Mouse (Mus musculus): ENCODE results near the gene Cdc42se2. TPM values are rescaled to one million over a fixed set of nuclear protein-coding genes. Genes with fewer than 3 reads are reported as not detected.

The Cdc42se2 gene
- polyA plus RNA-seq, 2 experiments, result 51.7 to 77.7 TPM

GRCm38 (mm10) chr11:54825774-54826173, 38.3 kb upstream of the Cdc42se2 start:
- no peak for DNase-seq (ENCODE audit: low spot score)
- whole genome bisulfite sequencing, result 81% methylated on average over 4 of the region's 4 CpGs
- no peak for TF ChIP-seq POLR2A (IDR thresholded peaks at IDR 0.05; ENCODE audit: borderline replicate concordance, extremely low read depth, insufficient read depth, insufficient read length)
- no peaks in the 10 kb centered on the region for H3K4me1 ChIP-seq (ENCODE audit: control insufficient read depth, insufficient read depth, low read length)
- no peak overlapping the region for H3K9ac ChIP-seq (ENCODE audit: low read depth, low read length, severe bottlenecking)
- no peak for ATAC-seq (ENCODE audit: low FRiP score, low read depth)
- H3K4me3 ChIP-seq (replicated peaks; ENCODE audit: low read length), result no peak overlapping the region
- no peaks in the 10 kb centered on the region for H3K9me3 ChIP-seq (ENCODE audit: control insufficient read depth, low read length)
- no peaks in the 10 kb centered on the region for H3K27me3 ChIP-seq (ENCODE audit: control insufficient read depth, insufficient read depth, low read length)
- H3K4me2 ChIP-seq (replicated peaks; ENCODE audit: low read depth, low read length, severe bottlenecking), result no peak overlapping the region
- H3K27ac ChIP-seq (replicated peaks; ENCODE audit: low read depth, low read length), result no peak overlapping the region
- no peaks in the 10 kb centered on the region for H3K36me3 ChIP-seq (ENCODE audit: control insufficient read depth, insufficient read depth, low read length)

- Histone ChIP-seq H3K9me3 (ENCODE audit: control insufficient read depth, low read length) (no peaks in the 10 kb centered on the region), H3K27me3 (ENCODE audit: control insufficient read depth, insufficient read depth, low read length) (no peaks in the 10 kb centered on the region), H3K4me2 (replicated peaks; ENCODE audit: low read depth, low read length, severe bottlenecking) (no peak overlapping the region), H3K4me1 (ENCODE audit: control insufficient read depth, insufficient read depth, low read length) (no peaks in the 10 kb centered on the region), H3K4me3 (replicated peaks; ENCODE audit: low read length) (no peak overlapping the region), H3K9ac (ENCODE audit: low read depth, low read length, severe bottlenecking) (no peak overlapping the region), H3K36me3 (ENCODE audit: control insufficient read depth, insufficient read depth, low read length) (no peaks in the 10 kb centered on the region), H3K27ac (replicated peaks; ENCODE audit: low read depth, low read length) (no peak overlapping the region)
- TF ChIP-seq POLR2A (IDR thresholded peaks at IDR 0.05; ENCODE audit: borderline replicate concordance, extremely low read depth, insufficient read depth, insufficient read length), result no peak
- ATAC-seq (ENCODE audit: low FRiP score, low read depth) (no peak), DNase-seq (ENCODE audit: low spot score) (no peak)
- WGBS, result 82% methylated on average over 4 of the region's 4 CpGs
These were observed 36.0 kb upstream of the Cdc42se2 start for GRCm38 (mm10) chr11:54823467-54823866.

- H3K9ac ChIP-seq (ENCODE audit: low read depth, low read length, severe bottlenecking), result no peak overlapping the region
- H3K4me2 ChIP-seq (replicated peaks; ENCODE audit: low read depth, low read length, severe bottlenecking), result no peak overlapping the region
- DNase-seq (ENCODE audit: low spot score) (no peak), ATAC-seq (ENCODE audit: low FRiP score, low read depth) (no peak)
- H3K4me3 ChIP-seq (replicated peaks; ENCODE audit: low read length), result no peak overlapping the region
- no peaks in the 10 kb centered on the region for H3K36me3 ChIP-seq (ENCODE audit: control insufficient read depth, insufficient read depth, low read length)
- 63% methylated on average over 7 of the region's 7 CpGs for WGBS
- no peaks in the 10 kb centered on the region for H3K9me3 ChIP-seq (ENCODE audit: control insufficient read depth, low read length)
- no peaks in the 10 kb centered on the region for H3K4me1 ChIP-seq (ENCODE audit: control insufficient read depth, insufficient read depth, low read length)
- no peak overlapping the region for H3K27ac ChIP-seq (replicated peaks; ENCODE audit: low read depth, low read length)
- no peaks in the 10 kb centered on the region for H3K27me3 ChIP-seq (ENCODE audit: control insufficient read depth, insufficient read depth, low read length)
- TF ChIP-seq POLR2A (IDR thresholded peaks at IDR 0.05; ENCODE audit: borderline replicate concordance, extremely low read depth, insufficient read depth, insufficient read length), result no peak
These were observed 32.0 kb upstream of the Cdc42se2 start for GRCm38 (mm10) chr11:54819489-54819888.

- 60% methylated on average over 4 of the region's 4 CpGs for WGBS
- no peak for ATAC-seq (ENCODE audit: low FRiP score, low read depth)
These were observed 30.0 kb upstream of the Cdc42se2 start for GRCm38 (mm10) chr11:54817449-54817848.

GRCm38 (mm10) chr11:54815659-54816058, 28.2 kb upstream of the Cdc42se2 start:
- TF ChIP-seq POLR2A (IDR thresholded peaks at IDR 0.05; ENCODE audit: borderline replicate concordance, extremely low read depth, insufficient read depth, insufficient read length), result no peak
- no peak overlapping the region for H3K4me2 ChIP-seq (replicated peaks; ENCODE audit: low read depth, low read length, severe bottlenecking)
- DNase-seq (ENCODE audit: low spot score) (no peak), ATAC-seq (ENCODE audit: low FRiP score, low read depth) (no peak)
- H3K4me1 ChIP-seq (ENCODE audit: control insufficient read depth, insufficient read depth, low read length), result no peaks in the 10 kb centered on the region
- H3K36me3 ChIP-seq (ENCODE audit: control insufficient read depth, insufficient read depth, low read length), result no peaks in the 10 kb centered on the region
- H3K27me3 ChIP-seq (ENCODE audit: control insufficient read depth, insufficient read depth, low read length), result no peaks in the 10 kb centered on the region
- H3K9me3 ChIP-seq (ENCODE audit: control insufficient read depth, low read length), result no peaks in the 10 kb centered on the region
- H3K9ac ChIP-seq (ENCODE audit: low read depth, low read length, severe bottlenecking), result no peak overlapping the region
- H3K4me3 ChIP-seq (replicated peaks; ENCODE audit: low read length), result no peak overlapping the region
- no peak overlapping the region for H3K27ac ChIP-seq (replicated peaks; ENCODE audit: low read depth, low read length)

More at GRCm38 (mm10) chr11:54817449-54817848, 30.0 kb upstream of the Cdc42se2 start:
- no peaks in the 10 kb centered on the region for H3K27me3 ChIP-seq (ENCODE audit: control insufficient read depth, insufficient read depth, low read length)
- H3K36me3 ChIP-seq (ENCODE audit: control insufficient read depth, insufficient read depth, low read length), result no peaks in the 10 kb centered on the region
- no peak overlapping the region for H3K9ac ChIP-seq (ENCODE audit: low read depth, low read length, severe bottlenecking)
- no peak overlapping the region for H3K27ac ChIP-seq (replicated peaks; ENCODE audit: low read depth, low read length)
- H3K4me1 ChIP-seq (ENCODE audit: control insufficient read depth, insufficient read depth, low read length), result no peaks in the 10 kb centered on the region
- no peak overlapping the region for H3K4me2 ChIP-seq (replicated peaks; ENCODE audit: low read depth, low read length, severe bottlenecking)
- DNase-seq (ENCODE audit: low spot score), result no peak
- H3K4me3 ChIP-seq (replicated peaks; ENCODE audit: low read length), result no peak overlapping the region
- H3K9me3 ChIP-seq (ENCODE audit: control insufficient read depth, low read length), result no peaks in the 10 kb centered on the region
- TF ChIP-seq POLR2A (IDR thresholded peaks at IDR 0.05; ENCODE audit: borderline replicate concordance, extremely low read depth, insufficient read depth, insufficient read length), result no peak
